Mouse (Mus musculus) spleen, embryonic (tissue): ENCODE measurements around the gene Commd9.

Experiments
- CTCF ChIA-PET: fragments of 350-600 bp; sonication (Branson Sonifier 250); formaldehyde crosslinking; loops from one replicate; lab custom pipeline; 2022; lab: Charles Lee

Commd9 gene

DNA sequence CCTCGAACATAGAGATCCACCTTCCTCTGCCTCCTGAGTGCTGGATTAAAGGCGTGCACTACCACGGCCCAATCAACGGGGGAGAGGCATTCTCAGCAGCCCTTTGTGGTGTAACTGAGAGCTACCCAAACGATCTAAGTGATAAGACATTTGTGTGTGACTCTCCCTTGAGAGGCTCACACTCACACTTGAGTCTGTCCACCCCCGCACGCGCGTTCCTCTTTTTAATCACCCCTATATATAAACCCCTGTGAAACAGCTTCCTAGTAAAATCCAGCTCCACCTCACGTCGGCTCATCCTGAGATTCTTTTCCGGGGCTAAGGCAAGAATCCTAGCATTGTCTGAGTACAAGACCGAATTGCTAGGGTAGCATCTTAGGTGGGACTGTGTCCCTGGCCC lies 22.7 kb downstream of the Commd9 start:
- CTCF ChIA-PET: interaction anchor here (0.6 kb wide), 1 partner anchor 178 kb away, joined by 5 read pairs; no protein-coding TSS in a partner anchor

DNA sequence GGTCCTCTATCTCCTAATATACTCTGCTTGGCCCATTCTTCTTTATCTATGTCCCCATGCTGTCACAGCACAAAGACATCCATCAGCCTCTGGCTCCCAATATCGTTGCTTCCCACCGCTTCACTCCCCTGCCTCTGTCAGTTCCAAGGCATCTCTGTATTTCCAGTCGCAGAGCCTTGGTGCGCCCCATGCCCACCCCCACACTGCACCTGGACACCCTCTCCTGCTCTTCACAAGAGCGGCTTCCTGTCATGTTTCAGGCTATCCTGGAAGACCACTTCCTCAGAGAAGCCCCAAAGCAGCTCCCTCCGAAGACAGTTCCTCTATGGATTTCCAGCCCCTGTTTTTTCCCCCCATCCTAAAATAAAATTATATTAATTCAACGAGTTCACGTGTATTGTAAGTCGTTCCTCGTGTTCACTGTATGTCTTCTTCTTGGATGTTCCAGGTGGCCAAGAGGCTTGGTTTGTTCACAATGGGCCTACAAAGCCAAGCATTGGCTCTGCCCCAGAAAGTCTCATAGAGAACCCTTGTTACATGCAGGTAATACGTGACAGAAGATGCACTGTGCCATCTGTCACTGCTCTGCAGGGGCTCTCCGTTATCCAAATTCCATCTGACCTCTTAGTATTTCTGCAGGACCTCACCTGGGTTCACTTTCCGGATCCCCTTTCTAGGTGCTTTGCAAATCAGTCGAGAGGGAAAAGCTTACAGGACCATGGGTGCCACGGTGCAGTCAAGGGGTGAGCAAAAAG lies 23.5 kb downstream of the Commd9 start:
- CTCF ChIA-PET: interaction anchor here (0.6 kb wide), 1 partner anchor 177 kb away, joined by 5 read pairs; no protein-coding TSS in a partner anchor

DNA sequence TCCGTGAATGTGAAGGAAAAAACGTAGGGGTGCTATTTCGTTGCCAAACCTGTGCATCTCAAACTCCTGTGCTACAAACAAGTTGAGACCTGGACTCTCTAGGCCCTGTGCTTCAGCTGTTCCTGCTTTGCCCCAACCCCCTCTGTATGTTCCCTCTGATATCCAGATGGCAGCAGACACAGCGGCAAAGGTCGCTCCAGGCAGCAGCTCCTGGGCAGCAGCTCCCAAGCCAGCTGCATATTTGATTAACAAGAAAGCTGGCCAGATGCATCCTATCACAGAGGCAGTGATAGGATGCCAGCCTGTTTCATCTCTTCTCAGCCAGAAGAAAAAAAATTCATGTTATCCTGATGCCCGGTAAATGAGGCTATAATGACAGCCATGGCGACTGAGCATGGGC lies 32.5 kb downstream of the Commd9 start:
- CTCF ChIA-PET: interaction anchor here (0.6 kb wide), 1 partner anchor 246 kb away, joined by 26 read pairs; no protein-coding TSS in a partner anchor

- CTCF ChIA-PET: interaction anchor here (0.5 kb wide), 1 partner anchor 1292 kb away, joined by 3 read pairs; no protein-coding TSS in a partner anchor
Observed at GRCm38 (mm10) chr2:101920136-101920554, 34.1 kb downstream of the Commd9 start.

GRCm38 (mm10) chr2:101922302-101922701 lies 36.3 kb downstream of the Commd9 start:
- CTCF ChIA-PET: no interaction called here

GRCm38 (mm10) chr2:101923181-101923580 lies 37.1 kb downstream of the Commd9 start:
- CTCF ChIA-PET: no interaction called here

DNA sequence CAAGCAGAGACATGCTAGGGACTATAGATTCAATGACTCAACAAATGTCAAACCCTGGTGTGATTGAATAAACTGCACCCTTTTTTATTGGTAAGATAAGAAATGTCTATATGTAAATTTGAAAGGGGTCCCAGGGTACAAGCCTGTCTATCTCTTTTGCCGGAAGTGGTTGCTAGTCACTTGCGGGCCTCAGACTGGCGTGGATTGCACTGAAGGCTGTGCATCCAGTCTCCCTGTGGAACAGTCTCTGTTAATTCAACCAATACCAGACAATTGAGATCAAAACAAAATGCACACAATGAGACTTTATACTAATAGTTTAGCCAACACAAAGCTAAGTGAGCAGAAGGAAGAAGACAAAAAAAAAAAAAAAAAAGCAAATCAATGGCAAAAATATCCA lies 39.1 kb downstream of the Commd9 start:
- CTCF ChIA-PET: interaction anchor here (0.6 kb wide), 1 partner anchor 1160 kb away, joined by 4 read pairs; no protein-coding TSS in a partner anchor

- CTCF ChIA-PET: interaction anchor here (0.6 kb wide), 1 partner anchor 1160 kb away, joined by 4 read pairs; no protein-coding TSS in a partner anchor
Observed at GRCm38 (mm10) chr2:101925591-101926188, 39.6 kb downstream of the Commd9 start.

DNA sequence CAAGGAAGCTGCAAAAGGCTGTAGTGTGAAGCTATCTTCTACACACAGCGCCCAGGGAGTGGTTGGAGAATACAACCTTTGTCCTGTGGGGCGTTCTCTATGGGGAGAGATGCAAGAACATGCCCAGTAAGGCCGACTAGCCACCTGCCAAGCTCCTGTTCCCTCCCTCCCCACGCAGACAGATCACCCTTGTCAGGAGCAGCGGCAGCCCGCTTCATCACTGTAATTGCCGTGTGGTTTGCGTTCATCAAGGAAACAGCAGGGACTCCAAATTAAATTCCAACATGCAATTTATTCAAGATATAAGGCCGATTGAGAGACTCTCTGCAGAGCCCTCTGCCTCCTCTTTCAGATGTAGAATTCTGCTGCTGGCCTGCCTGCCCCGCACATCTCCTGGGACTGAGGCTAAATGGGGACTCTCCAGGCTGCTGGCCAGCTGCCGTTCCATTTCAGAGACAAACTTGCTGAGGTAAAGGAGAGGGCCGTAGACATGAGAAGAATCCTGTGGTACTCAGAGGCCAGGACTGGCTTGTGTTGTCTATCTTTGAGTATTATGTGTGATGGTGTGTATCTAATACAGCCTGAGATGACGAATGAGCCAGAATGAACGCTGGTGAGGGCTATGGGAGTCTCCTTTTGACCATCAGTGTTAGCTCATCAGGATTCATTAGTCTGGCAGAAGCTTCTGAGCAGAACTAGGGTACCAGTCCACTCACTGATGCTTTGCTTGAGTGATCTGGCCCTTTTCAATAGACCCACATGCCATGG lies 46.3 kb downstream of the Commd9 start:
- CTCF ChIA-PET: no interaction called here

DNA sequence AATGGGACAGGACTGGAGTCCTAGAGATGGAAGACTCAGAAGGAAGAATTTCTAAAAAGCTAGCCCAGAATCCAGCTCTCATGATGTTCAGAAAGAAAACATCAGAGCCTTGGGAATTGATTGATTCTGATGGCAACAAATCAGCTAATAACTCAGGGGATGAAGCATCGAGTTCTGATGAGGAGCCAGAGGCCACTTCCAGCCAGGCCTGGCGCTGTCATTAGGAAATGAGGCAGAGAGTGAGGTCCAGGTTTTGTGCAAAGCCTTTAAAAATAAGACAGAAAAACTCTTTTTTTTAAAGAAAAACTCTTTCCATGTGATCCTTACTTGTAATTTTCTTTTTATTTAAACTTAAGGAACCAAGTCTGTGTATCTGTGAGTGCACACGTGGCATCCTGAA lies 47.3 kb downstream of the Commd9 start:
- CTCF ChIA-PET: no interaction called here

- CTCF ChIA-PET: no interaction called here
Observed at GRCm38 (mm10) chr2:101935006-101935405, 49.0 kb downstream of the Commd9 start.

GRCm38 (mm10) chr2:101950716-101951520 lies 64.9 kb downstream of the Commd9 start:
- CTCF ChIA-PET: no interaction called here
